Mouse (Mus musculus) intestine, postnatal 0 days (tissue): ENCODE measurements around the gene Adarb2. TPM values are rescaled to one million over a fixed set of nuclear protein-coding genes. Genes with fewer than 3 reads are reported as not detected.

ENCODE experiments used
- ATAC-seq: fragments of 200-750 bp; cut with Nextera tagmentation; 2 replicates; pipeline ENCODE4 v1.8.0; 2017; ENCODE audit warnings: mild to moderate bottlenecking, moderate TSS enrichment, moderate library complexity
- H3K27ac ChIP-seq: fragments of 300-500 bp; sonication (generic); 2 replicates; pipeline ENCODE4 v1.5.1; 2014; ENCODE audit warnings: mild to moderate bottlenecking, low read depth, low read length, moderate library complexity
- H3K27me3 ChIP-seq: fragments of 300-500 bp; sonication (generic); replicated peaks from 2 replicates; pipeline ENCODE4 v1.6.1; 2014; ENCODE audit warnings: low read length, mixed read lengths; ENCODE audit not compliant: control insufficient read depth, insufficient read depth
- H3K36me3 ChIP-seq: fragments of 300-500 bp; sonication (generic); 2 replicates; pipeline ENCODE4 v1.6.1; 2014; ENCODE audit warnings: mild to moderate bottlenecking, moderate library complexity; ENCODE audit not compliant: control insufficient read depth, insufficient read depth
- H3K4me1 ChIP-seq: fragments of 300-500 bp; sonication (generic); replicated peaks from 2 replicates; pipeline ENCODE4 v1.6.1; 2014; ENCODE audit warnings: antibody characterized with exemption, low read length, mixed read lengths; ENCODE audit not compliant: control insufficient read depth, insufficient read depth
- H3K4me2 ChIP-seq: fragments of 300-500 bp; sonication (generic); replicated peaks from 2 replicates; pipeline ENCODE4 v1.6.1; 2014; ENCODE audit warnings: low read depth, mild to moderate bottlenecking, moderate library complexity
- H3K4me3 ChIP-seq: fragments of 300-500 bp; sonication (generic); 2 replicates; pipeline ENCODE4 v1.5.1; 2014; ENCODE audit warnings: low read depth, low read length
- H3K9ac ChIP-seq: fragments of 300-500 bp; sonication (generic); 2 replicates; pipeline ENCODE4 v1.6.1; 2014; ENCODE audit warnings: mild to moderate bottlenecking, low read depth, low read length
- H3K9me3 ChIP-seq: fragments of 300-500 bp; sonication (generic); 2 replicates; pipeline ENCODE4 v1.6.1; 2016; ENCODE audit warnings: mixed run types; ENCODE audit not compliant: control insufficient read depth
- CTCF ChIP-seq: sonication (generic); IDR thresholded peaks from 2 replicates; pipeline ENCODE4 v1.5.1; 2016; ENCODE audit warnings: low read depth, mild to moderate bottlenecking, control low read depth, antibody characterized with exemption, moderate library complexity
- WGBS: fragments of 180-500 bp; shearing (Covaris S2); extraction: QIAGEN DNeasy Blood & Tissue Kit; methylation state at CpG from one replicate; pipeline ENCODE4 v1.1.7; 2014; 5-methylcytosine and 5-hydroxymethylcytosine counted together
- polyA plus RNA-seq: library from polyadenylated mRNA; unstranded; fragments of >200 nt; fragmentation: Nextera tagmentation; extraction: Ambion mirVana; gene quantifications from 2 replicates; pipeline ENCODE4 v1.2.1, GENCODE M21; 2015

Adarb2 gene
- polyA plus RNA-seq, 1 experiment from 2014 or later, result 0.14 TPM

GRCm38 (mm10) chr13:8406020-8406419 is 203.4 kb downstream of the Adarb2 start:
- ATAC-seq, result 0 out of 2 replicates have a peak, but pooled peaks have one; percentile 8

GRCm38 (mm10) chr13:8410353-8411318 is 208.0 kb downstream of the Adarb2 start:
- TF ChIP-seq CTCF, result no peak
- Histone ChIP-seq H3K36me3 (no peaks in the 10 kb centered on the region), H3K4me1 (no peaks in the 10 kb centered on the region), H3K9me3 (no peaks in the 10 kb centered on the region), H3K27me3 (no peaks in the 10 kb centered on the region), H3K9ac (no peak overlapping the region), H3K4me2 (no peak overlapping the region), H3K27ac (no peak overlapping the region), H3K4me3 (no peak overlapping the region)
- no peak for ATAC-seq
- 81% methylated on average over 5 of the region's 5 CpGs for WGBS

More at GRCm38 (mm10) chr13:8406020-8406419, 203.4 kb downstream of the Adarb2 start:
- no peak overlapping the region for H3K4me2 ChIP-seq
- H3K9me3 ChIP-seq, result no peaks in the 10 kb centered on the region
- no peaks in the 10 kb centered on the region for H3K36me3 ChIP-seq
- TF ChIP-seq CTCF, result no peak
- no peak overlapping the region for H3K9ac ChIP-seq
- H3K4me3 ChIP-seq, result no peak overlapping the region
- H3K27ac ChIP-seq, result no peak overlapping the region
- H3K27me3 ChIP-seq, result no peaks in the 10 kb centered on the region
- H3K4me1 ChIP-seq, result no peaks in the 10 kb centered on the region
- WGBS, result 25% methylated on average over 6 of the region's 6 CpGs

GRCm38 (mm10) chr13:8424019-8424719 is 221.5 kb downstream of the Adarb2 start:
- Histone ChIP-seq H3K36me3 (no peaks in the 10 kb centered on the region), H3K9me3 (no peaks in the 10 kb centered on the region), H3K4me2 (no peak overlapping the region), H3K4me1 (no peaks in the 10 kb centered on the region), H3K27ac (no peak overlapping the region), H3K27me3 (no peaks in the 10 kb centered on the region), H3K9ac (no peak overlapping the region), H3K4me3 (no peak overlapping the region)
- WGBS, result 86% methylated on average over 15 of the region's 15 CpGs
- no peak for TF ChIP-seq CTCF
- no peak for ATAC-seq

GRCm38 (mm10) chr13:8439188-8439835 is 236.6 kb downstream of the Adarb2 start:
- H3K27ac ChIP-seq, result no peak overlapping the region
- no peaks in the 10 kb centered on the region for H3K9me3 ChIP-seq
- no peak overlapping the region for H3K9ac ChIP-seq
- H3K4me2 ChIP-seq, result no peak overlapping the region
- WGBS, result 92% methylated on average over 4 of the region's 4 CpGs
- no peak for TF ChIP-seq CTCF
- no peak overlapping the region for H3K4me3 ChIP-seq
- no peaks in the 10 kb centered on the region for H3K36me3 ChIP-seq
- no peaks in the 10 kb centered on the region for H3K4me1 ChIP-seq
- ATAC-seq, result no peak
- H3K27me3 ChIP-seq, result no peaks in the 10 kb centered on the region

GRCm38 (mm10) chr13:8445415-8445814 is 242.7 kb downstream of the Adarb2 start:
- Histone ChIP-seq H3K4me3 (no peak overlapping the region), H3K36me3 (no peaks in the 10 kb centered on the region), H3K4me1 (no peaks in the 10 kb centered on the region), H3K4me2 (no peak overlapping the region), H3K9ac (no peak overlapping the region), H3K9me3 (no peaks in the 10 kb centered on the region), H3K27me3 (no peaks in the 10 kb centered on the region), H3K27ac (no peak overlapping the region)
- 80% methylated on average over 2 of the region's 2 CpGs for WGBS
- ATAC-seq, result no peak
- TF ChIP-seq CTCF, result no peak
